Mouse (Mus musculus) CH12.LX (cell line): ENCODE measurements around the gene Rpia. TPM values are rescaled to one million over a fixed set of nuclear protein-coding genes. Genes with fewer than 3 reads are reported as not detected.

Experiments used
- DNase-seq: peaks from one replicate; pipeline ENCODE4 v3.0.0-alpha.2; 2013; ENCODE audit errors: extremely low read depth
- H3K27ac ChIP-seq: 2 replicates; pipeline ENCODE4 v1.5.1; 2012; ENCODE audit warnings: low read depth, mild to moderate bottlenecking, control low read depth, moderate library complexity; ENCODE audit not compliant: insufficient read depth
- H3K27me3 ChIP-seq: replicated peaks from 2 replicates; pipeline ENCODE3; 2012; ENCODE audit warnings: inconsistent platforms
- H3K36me3 ChIP-seq, 2 experiments: replicated peaks in 1 of 2; 2 replicates each; pipeline versions ENCODE3 to v1.6.1; 2012; ENCODE audit warnings: inconsistent platforms in 1 of 2, low read length in 1 of 2, mild to moderate bottlenecking in 1 of 2, mixed read lengths in 1 of 2, moderate library complexity in 1 of 2; ENCODE audit not compliant: control insufficient read depth in 1 of 2, insufficient read depth in 1 of 2
- H3K4me1 ChIP-seq, 2 experiments: 2 replicates each; pipeline ENCODE4 v1.6.1; 2012; ENCODE audit warnings: inconsistent platforms in 1 of 2, moderate library complexity in 1 of 2; ENCODE audit not compliant: insufficient read depth in 2 of 2, control insufficient read depth in 1 of 2
- H3K4me2 ChIP-seq: 2 replicates; pipeline ENCODE4 v1.6.1; 2012; ENCODE audit warnings: low read depth, mild to moderate bottlenecking, control low read depth; ENCODE audit not compliant: poor library complexity, insufficient read depth, severe bottlenecking
- H3K4me3 ChIP-seq, 3 experiments: fragments of 150-350 bp in 1 of 3; sonication (generic) in 1 of 3; replicated peaks in 1 of 3; 2 replicates each; pipeline versions ENCODE3 to v1.5.1; 2011 to 2012; ENCODE audit warnings: low read depth in 2 of 3, low read length in 2 of 3, mild to moderate bottlenecking in 2 of 3, moderate library complexity in 2 of 3, control low read depth in 1 of 3, improper control_type of control experiment in 1 of 3, inconsistent platforms in 1 of 3, mixed read lengths in 1 of 3; ENCODE audit not compliant: poor library complexity in 1 of 3
- H3K79me2 ChIP-seq: replicated peaks from 2 replicates; pipeline ENCODE4 v1.6.1; 2012; ENCODE audit warnings: mild to moderate bottlenecking, moderate library complexity; ENCODE audit not compliant: control insufficient read depth, poor library complexity, insufficient read depth, severe bottlenecking; ENCODE audit errors: extremely low read depth
- H3K9ac ChIP-seq: 2 replicates; pipeline ENCODE4 v1.6.1; 2012; ENCODE audit warnings: low read depth, mild to moderate bottlenecking, control low read depth, moderate library complexity; ENCODE audit not compliant: insufficient read depth
- H3K9me3 ChIP-seq: replicated peaks from 2 replicates; pipeline ENCODE3; 2012; ENCODE audit warnings: low read length, inconsistent platforms, mixed read lengths
- BHLHE40 ChIP-seq: IDR thresholded peaks from 2 replicates; pipeline ENCODE4 v1.6.1; 2011; ENCODE audit warnings: mild to moderate bottlenecking, low read depth, low read length, improper control_type of control experiment
- CHD1 ChIP-seq: IDR thresholded peaks from 2 replicates; pipeline ENCODE4 v1.6.1; 2012; ENCODE audit warnings: low read depth, low read length, improper control_type of control experiment, inconsistent platforms
- ELF1 ChIP-seq: IDR thresholded peaks from 2 replicates; pipeline ENCODE4 v1.6.1; 2014; ENCODE audit warnings: low read depth, mild to moderate bottlenecking, inconsistent platforms, low read length, improper control_type of control experiment
- ETS1 ChIP-seq: conservative IDR thresholded peaks from 2 replicates; pipeline ENCODE4 v1.6.1; 2012; ENCODE audit warnings: low read depth, mild to moderate bottlenecking, inconsistent platforms, low read length, improper control_type of control experiment, moderate library complexity
- GABPA ChIP-seq: IDR thresholded peaks from 2 replicates; pipeline ENCODE4 v1.6.1; 2012; ENCODE audit warnings: low read depth, low read length, improper control_type of control experiment, inconsistent platforms; ENCODE audit not compliant: insufficient replicate concordance
- HCFC1 ChIP-seq: IDR thresholded peaks from 2 replicates; pipeline ENCODE4 v1.6.1; 2012; ENCODE audit warnings: low read depth, mild to moderate bottlenecking, inconsistent platforms, low read length, improper control_type of control experiment
- IRF4 ChIP-seq: IDR thresholded peaks from 2 replicates; pipeline ENCODE4 v1.6.1; 2014; ENCODE audit warnings: low read depth, mild to moderate bottlenecking, inconsistent platforms, low read length, improper control_type of control experiment
- JUND ChIP-seq: conservative IDR thresholded peaks from 2 replicates; pipeline ENCODE4 v1.6.1; 2011; ENCODE audit warnings: low read depth, low read length, improper control_type of control experiment
- KAT2A ChIP-seq: IDR thresholded peaks from 2 replicates; pipeline ENCODE4 v1.6.1; 2012; ENCODE audit warnings: low read length, improper control_type of control experiment, inconsistent platforms; ENCODE audit not compliant: insufficient replicate concordance
- MAZ ChIP-seq: IDR thresholded peaks from 2 replicates; pipeline ENCODE4 v1.6.1; 2012; ENCODE audit warnings: low read depth, mild to moderate bottlenecking, inconsistent platforms, low read length, improper control_type of control experiment, moderate library complexity
- MEF2A ChIP-seq: IDR thresholded peaks from 2 replicates; pipeline ENCODE4 v1.6.1; 2014; ENCODE audit warnings: low read depth, mild to moderate bottlenecking, inconsistent platforms, low read length, improper control_type of control experiment, borderline replicate concordance
- MXI1 ChIP-seq: IDR thresholded peaks from 2 replicates; pipeline ENCODE4 v1.6.1; 2011; ENCODE audit warnings: mild to moderate bottlenecking, low read depth, low read length, improper control_type of control experiment
- POLR2A ChIP-seq: IDR thresholded peaks from 2 replicates; pipeline ENCODE4 v1.6.1; 2011; ENCODE audit warnings: low read depth, mild to moderate bottlenecking, improper control_type of control experiment, low read length
- POLR2AphosphoS2 ChIP-seq: IDR thresholded peaks from 2 replicates; pipeline ENCODE4 v1.6.1; 2011; ENCODE audit warnings: low read depth, low read length, improper control_type of control experiment
- SIN3A ChIP-seq: IDR thresholded peaks from 2 replicates; pipeline ENCODE4 v1.6.1; 2012; ENCODE audit warnings: low read length, improper control_type of control experiment, inconsistent platforms
- TBP ChIP-seq: conservative IDR thresholded peaks from 2 replicates; pipeline ENCODE4 v1.6.1; 2011; ENCODE audit warnings: low read depth, low read length, improper control_type of control experiment
- UBTF ChIP-seq: IDR thresholded peaks from 2 replicates; pipeline ENCODE4 v1.6.1; 2012; ENCODE audit warnings: low read depth, mild to moderate bottlenecking, inconsistent platforms, low read length, improper control_type of control experiment, moderate library complexity
- ZC3H11A ChIP-seq: IDR thresholded peaks from 2 replicates; pipeline ENCODE4 v1.6.1; 2012; ENCODE audit warnings: low read depth, mild to moderate bottlenecking, inconsistent platforms, low read length, improper control_type of control experiment
- ZKSCAN1 ChIP-seq: IDR thresholded peaks from 2 replicates; pipeline ENCODE4 v1.6.1; 2012; ENCODE audit warnings: low read depth, inconsistent platforms, low read length, improper control_type of control experiment, borderline replicate concordance
- ZMIZ1 ChIP-seq: IDR thresholded peaks from 2 replicates; pipeline ENCODE4 v1.6.1; 2012; ENCODE audit warnings: low read depth, mild to moderate bottlenecking, inconsistent platforms, low read length, improper control_type of control experiment
- dilution Hi-C: fragments of 300-500 bp; cut with MboI; formaldehyde crosslinking; loops from 2 replicates; pipeline ENCODE4 v1.14.3; 2020; ENCODE audit warnings: low sequenced_read_pairs; ENCODE audit not compliant: extremely low pct_unique_long_range_greater_than_20kb, extremely low pct_ligation_motif_present
- in situ Hi-C: fragments of 300-500 bp; cut with MboI; formaldehyde crosslinking; loops from 3 replicates; pipeline ENCODE4 v1.14.3; 2019; ENCODE audit warnings: low sequenced_read_pairs, low pct_ligation_motif_present, low pct_unique_long_range_greater_than_20kb, mixed read lengths
- polyA plus RNA-seq: library from polyadenylated mRNA; unstranded; fragments of >175 nt; gene quantifications from 2 replicates; pipeline ENCODE4 v1.2.1, GENCODE M21; 2012; ENCODE audit warnings: low read depth; ENCODE audit not compliant: insufficient read length
- total RNA-seq, 2 experiments: library from RNA; depleted of rRNA; stranded (reverse); fragments of 300-350 nt in 1 of 2; fragments of >200 nt in 1 of 2; gene quantifications; 2 replicates each; pipeline ENCODE4 v1.2.3; 2012 to 2014

The Rpia gene
- total and polyA plus RNA-seq, 3 experiments, result 55.7 to 65.1 (median 57.8) TPM

DNA sequence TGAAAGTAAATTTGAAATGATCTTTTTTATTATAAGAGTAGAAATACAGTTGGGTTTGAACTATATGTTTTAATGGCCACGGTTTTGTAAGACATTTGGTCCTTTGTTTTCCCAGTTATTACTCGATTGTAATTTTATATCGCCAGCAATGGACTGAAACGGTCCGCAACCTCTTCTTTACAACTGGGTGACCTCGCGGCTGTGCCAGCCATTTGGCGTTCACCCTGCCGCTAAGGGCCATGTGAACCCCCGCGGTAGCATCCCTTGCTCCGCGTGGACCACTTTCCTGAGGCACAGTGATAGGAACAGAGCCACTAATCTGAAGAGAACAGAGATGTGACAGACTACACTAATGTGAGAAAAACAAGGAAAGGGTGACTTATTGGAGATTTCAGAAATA lies 67.3 kb downstream of the Rpia start:
- Histone ChIP-seq H3K9ac (peak overlapping the region; percentile 100), H3K27ac (peak overlapping the region; percentile 96), H3K27me3 (no peaks in the 10 kb centered on the region), H3K36me3 (peaks cover 33 to 43% of the 10 kb centered on the region in 2 experiments), H3K9me3 (no peaks in the 10 kb centered on the region), H3K79me2 (peaks cover 39% of the 10 kb centered on the region), H3K4me1 (peaks cover 15 to 39% of the 10 kb centered on the region in 2 experiments), H3K4me2 (no peak overlapping the region), H3K4me3 (peak overlapping the region; percentile 77 to 83 (median 77))
- in situ Hi-C loops, result no loop called here
- no peak for TF ChIP-seq ELF1
- TF ChIP-seq BHLHE40, result no peak
- TF ChIP-seq IRF4, result no peak
- no peak for TF ChIP-seq ZC3H11A
- no peak for TF ChIP-seq KAT2A
- no peak for TF ChIP-seq MAZ
- TF ChIP-seq ETS1, result no peak
- peak; percentile 61; the same call in 1 of the 2 replicates for TF ChIP-seq POLR2A
- dilution Hi-C loops, result no loop called here
- no peak for DNase-seq

DNA sequence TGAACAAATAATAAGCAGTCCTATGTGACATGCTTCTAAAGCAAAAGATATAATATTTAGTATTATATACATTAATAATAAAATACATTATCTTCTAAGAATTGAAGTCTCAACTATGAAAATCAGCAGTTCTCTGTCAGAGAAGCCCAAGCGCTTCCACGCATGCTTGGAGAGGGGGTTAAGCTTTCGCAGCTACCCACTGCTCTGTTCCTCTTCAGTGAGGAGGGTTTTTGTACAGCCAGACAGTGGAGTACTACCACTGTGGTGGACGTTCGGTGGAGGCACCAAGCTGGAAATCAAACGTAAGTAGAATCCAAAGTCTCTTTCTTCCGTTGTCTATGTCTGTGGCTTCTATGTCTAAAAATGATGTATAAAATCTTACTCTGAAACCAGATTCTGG lies 69.7 kb downstream of the Rpia start:
- Histone ChIP-seq H3K27me3 (no peaks in the 10 kb centered on the region), H3K9me3 (no peaks in the 10 kb centered on the region), H3K27ac (peak overlapping the region; percentile 96), H3K4me1 (peaks cover 10 to 16% of the 10 kb centered on the region in 2 experiments), H3K4me3 (peak overlapping the region; percentile 77 to 83 (median 77)), H3K36me3 (peaks cover 32 to 42% of the 10 kb centered on the region in 2 experiments), H3K9ac (peak overlapping the region; percentile 100), H3K4me2 (peak overlapping the region; percentile 13; the same call in 1 of the 2 replicates), H3K79me2 (peaks cover 43% of the 10 kb centered on the region)
- dilution Hi-C loops, result no loop called here
- DNase-seq, result no peak
- in situ Hi-C loops, result no loop called here
- peak; percentile 50 for TF ChIP-seq TBP
- no peak for TF ChIP-seq SIN3A

DNA sequence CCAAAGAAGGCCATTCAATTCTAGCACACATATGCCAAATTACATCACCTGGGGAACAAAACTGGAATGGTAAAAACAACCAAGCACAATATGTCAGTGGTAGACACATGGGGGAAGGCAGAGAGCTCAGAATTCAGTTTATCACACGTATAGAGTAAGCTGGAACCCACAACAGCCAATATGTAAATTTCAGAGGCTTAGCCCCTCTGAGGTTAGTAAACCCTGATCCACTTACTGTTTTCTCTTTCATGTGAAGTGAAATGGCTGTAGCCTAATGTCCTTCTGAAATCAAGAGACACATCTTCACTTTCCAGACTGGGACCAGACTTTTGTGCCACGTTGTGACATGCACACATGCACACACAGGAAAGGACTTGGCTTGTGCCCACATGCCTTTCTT lies 73.3 kb downstream of the Rpia start:
- H3K9me3 ChIP-seq, result no peaks in the 10 kb centered on the region
- dilution Hi-C loops, result no loop called here
- peaks cover 0 to 4% of the 10 kb centered on the region in 2 experiments; a peak in 2 of 4 replicates for H3K4me1 ChIP-seq
- H3K9ac ChIP-seq, result peak overlapping the region; percentile 79
- no peaks in the 10 kb centered on the region for H3K27me3 ChIP-seq
- TF ChIP-seq JUND (no peak), MEF2A (no peak), ZKSCAN1 (no peak), TBP (peak; percentile 97), UBTF (no peak), ZC3H11A (no peak), GABPA (no peak), MXI1 (no peak), HCFC1 (no peak), POLR2A (peak; percentile 69; the same call in 1 of the 2 replicates), ELF1 (no peak), POLR2AphosphoS2 (no peak), CHD1 (no peak), ZMIZ1 (no peak)
- in situ Hi-C loops, result no loop called here
- peak overlapping the region; percentile 60 to 83 (median 77) for H3K4me3 ChIP-seq
- DNase-seq, result peak; percentile 70
- H3K79me2 ChIP-seq, result peaks cover 29% of the 10 kb centered on the region
- peak overlapping the region; percentile 95 for H3K27ac ChIP-seq
- peaks cover 12 to 15% of the 10 kb centered on the region in 2 experiments for H3K36me3 ChIP-seq
- 0 out of 2 replicates have a peak overlapping the region, but pooled peaks have one; percentile 1 for H3K4me2 ChIP-seq
